Mouse (Mus musculus) liver, embryonic 13.5 days (tissue): Measurements from ENCODE around the gene Arfgap2. TPM values are rescaled to one million over a fixed set of nuclear protein-coding genes. Genes with fewer than 3 reads are reported as not detected.
"Not testable (repeated sequence)": the region's sequence is repeated elsewhere in the genome, so short reads cannot be mapped to it uniquely, and the experiment has no call there.

Experiments used
- ATAC-seq: fragments of 200-750 bp; cut with Nextera tagmentation; 2 replicates; pipeline ENCODE4 v1.8.0; 2017; ENCODE audit warnings: low read depth, mild to moderate bottlenecking, moderate number of reproducible peaks, moderate library complexity
- DNase-seq: peaks from one replicate; pipeline ENCODE4 v3.0.0; 2022
- H3K27ac ChIP-seq: fragments of 300-500 bp; sonication (generic); 2 replicates; pipeline ENCODE4 v1.5.1; 2015; ENCODE audit warnings: moderate library complexity, mild to moderate bottlenecking, inconsistent platforms
- H3K27me3 ChIP-seq: fragments of 300-500 bp; sonication (generic); 2 replicates; pipeline ENCODE4 v1.6.1; 2015; ENCODE audit warnings: mild to moderate bottlenecking, inconsistent platforms
- H3K36me3 ChIP-seq: fragments of 300-500 bp; sonication (generic); 2 replicates; pipeline ENCODE4 v1.6.1; 2015; ENCODE audit warnings: mild to moderate bottlenecking, inconsistent platforms
- H3K4me1 ChIP-seq: fragments of 300-500 bp; sonication (generic); replicated peaks from 2 replicates; pipeline ENCODE4 v1.6.1; 2015; ENCODE audit warnings: inconsistent platforms
- H3K4me2 ChIP-seq: fragments of 300-500 bp; sonication (generic); 2 replicates; pipeline ENCODE4 v1.6.1; 2015; ENCODE audit warnings: inconsistent platforms, mild to moderate bottlenecking, moderate library complexity
- H3K4me3 ChIP-seq: fragments of 300-500 bp; sonication (generic); replicated peaks from 2 replicates; pipeline ENCODE4 v1.5.1; 2015; ENCODE audit warnings: mild to moderate bottlenecking, inconsistent platforms
- H3K9ac ChIP-seq: fragments of 300-500 bp; sonication (generic); 2 replicates; pipeline ENCODE4 v1.6.1; 2015; ENCODE audit warnings: mild to moderate bottlenecking, inconsistent platforms
- H3K9me3 ChIP-seq: fragments of 300-500 bp; sonication (generic); replicated peaks from 2 replicates; pipeline ENCODE4 v1.6.1; 2016; ENCODE audit warnings: inconsistent platforms
- WGBS: fragments of 180-500 bp; shearing (Covaris S2); methylation state at CpG from one replicate; pipeline ENCODE4 v1.1.7; 2015; ENCODE audit not compliant: insufficient replicate concordance; 5-methylcytosine and 5-hydroxymethylcytosine counted together
- polyA plus RNA-seq: library from polyadenylated mRNA; unstranded; fragments of >200 nt; fragmentation: Nextera tagmentation; extraction: Ambion mirVana; gene quantifications from 2 replicates; pipeline ENCODE4 v1.2.1, GENCODE M21; 2015

Gene Arfgap2
- polyA plus RNA-seq: 64.1 and 70.4 TPM in 2 replicates

- Histone ChIP-seq H3K4me1 (peaks cover 46% of the 10 kb centered on the region), H3K36me3 (peaks cover 49% of the 10 kb centered on the region), H3K27ac (peak within 1 kb of the TSS; percentile 95), H3K9ac (peak within 1 kb of the TSS; percentile 95), H3K4me2 (peak within 1 kb of the TSS; percentile 87), H3K9me3 (no peaks in the 10 kb centered on the region), H3K4me3 (peak within 1 kb of the TSS; percentile 93), H3K27me3 (peaks cover 4% of the 10 kb centered on the region; the same call in 1 of the 2 replicates)
- WGBS: 3% methylated on average over 72 of the region's 72 CpGs
- DNase-seq (peak; percentile 97), ATAC-seq (peak; percentile 97)
Measured at GRCm38 (mm10) chr2:91264711-91265681, at the start of gene Arfgap2. TSS of gene Arfgap2 (plus strand) at chr2:91264974.

- H3K9me3 ChIP-seq: no peaks in the 10 kb centered on the region
- no peak overlapping the region for H3K9ac ChIP-seq
- no peak overlapping the region for H3K4me3 ChIP-seq
- 62% methylated on average over 4 of the region's 4 CpGs for WGBS
- no peak overlapping the region for H3K4me2 ChIP-seq
- H3K4me1 ChIP-seq: no peaks in the 10 kb centered on the region
- ATAC-seq (no peak), DNase-seq (no peak)
- no peaks in the 10 kb centered on the region for H3K27me3 ChIP-seq
- no peak overlapping the region for H3K27ac ChIP-seq
- peaks cover 10% of the 10 kb centered on the region for H3K36me3 ChIP-seq
Measured at GRCm38 (mm10) chr2:91217032-91217431, 47.7 kb upstream of the Arfgap2 start.

GRCm38 (mm10) chr2:91220501-91220900 lies 44.3 kb upstream of the Arfgap2 start:
- 93% methylated on average over 3 of the region's 3 CpGs for WGBS
- no peaks in the 10 kb centered on the region for H3K27me3 ChIP-seq

GRCm38 (mm10) chr2:91223614-91224013 lies 41.2 kb upstream of the Arfgap2 start:
- H3K4me3 ChIP-seq: no peak overlapping the region
- H3K4me1 ChIP-seq: no peaks in the 10 kb centered on the region
- ATAC-seq (no peak), DNase-seq (no peak)
- no peaks in the 10 kb centered on the region for H3K9me3 ChIP-seq
- 82% methylated on average over 2 of the region's 2 CpGs for WGBS
- no peaks in the 10 kb centered on the region for H3K27me3 ChIP-seq
- no peak overlapping the region for H3K9ac ChIP-seq
- H3K27ac ChIP-seq: no peak overlapping the region
- no peaks in the 10 kb centered on the region for H3K36me3 ChIP-seq
- no peak overlapping the region for H3K4me2 ChIP-seq

More at GRCm38 (mm10) chr2:91220501-91220900, 44.3 kb upstream of the Arfgap2 start:
- Histone ChIP-seq H3K36me3 (no peaks in the 10 kb centered on the region), H3K4me1 (no peaks in the 10 kb centered on the region), H3K9ac (no peak overlapping the region), H3K9me3 (no peaks in the 10 kb centered on the region), H3K27ac (no peak overlapping the region), H3K4me3 (no peak overlapping the region), H3K4me2 (no peak overlapping the region)
- ATAC-seq (no peak), DNase-seq (no peak)

GRCm38 (mm10) chr2:91229735-91230134 lies 35.0 kb upstream of the Arfgap2 start:
- Histone ChIP-seq H3K9ac (no peak overlapping the region), H3K4me2 (no peak overlapping the region), H3K4me3 (no peak overlapping the region), H3K4me1 (no peaks in the 10 kb centered on the region), H3K9me3 (no peaks in the 10 kb centered on the region), H3K36me3 (peaks cover 9% of the 10 kb centered on the region; the same call in 1 of the 2 replicates), H3K27ac (no peak overlapping the region), H3K27me3 (no peaks in the 10 kb centered on the region)
- DNase-seq (no peak), ATAC-seq (no peak)
- 67% methylated on average over 2 of the region's 2 CpGs for WGBS

GRCm38 (mm10) chr2:91236601-91237510 lies 27.9 kb upstream of the Arfgap2 start, which contains the start of gene Ddb2:
TSS of gene Ddb2 (minus strand) at chr2:91236982.
- Histone ChIP-seq H3K27ac (peak within 1 kb of the TSS; percentile 94), H3K36me3 (peaks cover 9% of the 10 kb centered on the region; the same call in 1 of the 2 replicates), H3K4me1 (peaks cover 17% of the 10 kb centered on the region), H3K9ac (peak within 1 kb of the TSS; percentile 81), H3K27me3 (no peaks in the 10 kb centered on the region), H3K4me2 (peak within 1 kb of the TSS; percentile 97), H3K9me3 (no peaks in the 10 kb centered on the region), H3K4me3 (peak within 1 kb of the TSS; percentile 71)
- ATAC-seq (peak; percentile 98), DNase-seq (peak; percentile 83)
- WGBS: under 1% methylated on average over 48 of the region's 48 CpGs

- peak overlapping the region; percentile 97 for H3K4me2 ChIP-seq
- peak overlapping the region; percentile 71 for H3K4me3 ChIP-seq
- H3K9ac ChIP-seq: peak overlapping the region; percentile 73
- H3K36me3 ChIP-seq, H3K27me3 ChIP-seq, DNase-seq, H3K9me3 ChIP-seq: not testable (repeated sequence)
- H3K4me1 ChIP-seq: peaks cover 24% of the 10 kb centered on the region
- peak overlapping the region; percentile 94 for H3K27ac ChIP-seq
- ATAC-seq: peak; percentile 6; the same call in 1 of the 2 replicates
- 14% methylated on average over 4 of the region's 4 CpGs for WGBS
Measured at GRCm38 (mm10) chr2:91237511-91238080, 27.2 kb upstream of the Arfgap2 start.

- H3K4me2 ChIP-seq: no peak overlapping the region
Measured at GRCm38 (mm10) chr2:91242547-91242946, 22.2 kb upstream of the Arfgap2 start.

GRCm38 (mm10) chr2:91243416-91243815 lies 21.4 kb upstream of the Arfgap2 start:
- H3K4me3 ChIP-seq: no peak overlapping the region
- ATAC-seq (no peak), DNase-seq (no peak)
- 74% methylated on average over 3 of the region's 3 CpGs for WGBS
- 0 out of 2 replicates have a peak overlapping the region, but pooled peaks have one; percentile 20 for H3K9ac ChIP-seq
- H3K27me3 ChIP-seq: no peaks in the 10 kb centered on the region
- H3K4me1 ChIP-seq: peaks cover 38% of the 10 kb centered on the region
- H3K27ac ChIP-seq: 0 out of 2 replicates have a peak overlapping the region, but pooled peaks have one; percentile 36
- H3K9me3 ChIP-seq: no peaks in the 10 kb centered on the region
- H3K36me3 ChIP-seq: no peaks in the 10 kb centered on the region
- H3K4me2 ChIP-seq: no peak overlapping the region

More at GRCm38 (mm10) chr2:91242547-91242946, 22.2 kb upstream of the Arfgap2 start:
- Histone ChIP-seq H3K27ac (no peak overlapping the region), H3K9ac (no peak overlapping the region), H3K36me3 (no peaks in the 10 kb centered on the region), H3K4me1 (peaks cover 42% of the 10 kb centered on the region), H3K27me3 (no peaks in the 10 kb centered on the region), H3K9me3 (no peaks in the 10 kb centered on the region), H3K4me3 (no peak overlapping the region)
- WGBS: 29% methylated on average over 5 of the region's 5 CpGs
- 0 out of 2 replicates have a peak, but pooled peaks have one; percentile 18 for ATAC-seq
- DNase-seq: no peak

GRCm38 (mm10) chr2:91244557-91245228 lies 20.1 kb upstream of the Arfgap2 start:
- H3K9me3 ChIP-seq: no peaks in the 10 kb centered on the region
- no peaks in the 10 kb centered on the region for H3K27me3 ChIP-seq
- 0 out of 2 replicates have a peak overlapping the region, but pooled peaks have one; percentile 11 for H3K9ac ChIP-seq
- peaks cover 38% of the 10 kb centered on the region for H3K4me1 ChIP-seq
- peak overlapping the region; percentile 67 for H3K27ac ChIP-seq
- H3K4me3 ChIP-seq: no peak overlapping the region
- 33% methylated on average over 5 of the region's 5 CpGs for WGBS
- ATAC-seq (peak; percentile 90), DNase-seq (peak; percentile 54)
- H3K36me3 ChIP-seq: no peaks in the 10 kb centered on the region
- H3K4me2 ChIP-seq: no peak overlapping the region
